Mouse (Mus musculus) kidney, embryonic 14.5 days (tissue): ENCODE measurements around the gene Espn. TPM values are rescaled to one million over a fixed set of nuclear protein-coding genes. Genes with fewer than 3 reads are reported as not detected.

Source experiments
- ATAC-seq: fragments of 200-750 bp; cut with Nextera tagmentation; 2 replicates; pipeline ENCODE4 v1.8.0; 2017; ENCODE audit warnings: moderate number of reproducible peaks, mild to moderate bottlenecking, moderate TSS enrichment, moderate library complexity; ENCODE audit not compliant: low FRiP score, low TSS enrichment
- H3K27ac ChIP-seq: fragments of 300-500 bp; sonication (generic); 2 replicates; pipeline ENCODE4 v1.5.1; 2014; ENCODE audit warnings: low read depth, mild to moderate bottlenecking, low read length, moderate library complexity, mixed read lengths
- H3K27me3 ChIP-seq: fragments of 300-500 bp; sonication (generic); 2 replicates; pipeline ENCODE4 v1.6.1; 2014; ENCODE audit warnings: mild to moderate bottlenecking, low read length; ENCODE audit not compliant: control insufficient read depth, insufficient read depth
- H3K36me3 ChIP-seq: fragments of 300-500 bp; sonication (generic); 2 replicates; pipeline ENCODE4 v1.6.1; 2014; ENCODE audit warnings: low read length, mixed read lengths; ENCODE audit not compliant: control insufficient read depth, insufficient read depth
- H3K4me1 ChIP-seq: fragments of 300-500 bp; sonication (generic); 2 replicates; pipeline ENCODE4 v1.6.1; 2014; ENCODE audit warnings: low read length, mixed read lengths; ENCODE audit not compliant: control insufficient read depth, insufficient read depth
- H3K4me2 ChIP-seq: fragments of 300-500 bp; sonication (generic); replicated peaks from 2 replicates; pipeline ENCODE4 v1.6.1; 2014; ENCODE audit warnings: low read depth, mild to moderate bottlenecking, low read length
- H3K4me3 ChIP-seq: fragments of 300-500 bp; sonication (generic); 2 replicates; pipeline ENCODE4 v1.5.1; 2014; ENCODE audit warnings: mild to moderate bottlenecking, low read length
- H3K9ac ChIP-seq: fragments of 300-500 bp; sonication (generic); 2 replicates; pipeline ENCODE4 v1.6.1; 2014; ENCODE audit warnings: low read depth, mild to moderate bottlenecking, low read length, moderate library complexity
- H3K9me3 ChIP-seq: fragments of 300-500 bp; sonication (generic); 2 replicates; pipeline ENCODE4 v1.6.1; 2016; ENCODE audit warnings: low read length; ENCODE audit not compliant: control insufficient read depth
- WGBS: fragments of 180-500 bp; shearing (Covaris S2); extraction: QIAGEN DNeasy Blood & Tissue Kit; methylation state at CpG from one replicate; pipeline ENCODE4 v1.1.7; 2014; 5-methylcytosine and 5-hydroxymethylcytosine counted together
- polyA plus RNA-seq: library from polyadenylated mRNA; unstranded; fragments of >200 nt; fragmentation: Nextera tagmentation; extraction: Ambion mirVana; gene quantifications from 2 replicates; pipeline ENCODE4 v1.2.1, GENCODE M21; 2014

The Espn gene
- polyA plus RNA-seq, 1 experiment from 2014 or later, result 36.1 TPM

DNA sequence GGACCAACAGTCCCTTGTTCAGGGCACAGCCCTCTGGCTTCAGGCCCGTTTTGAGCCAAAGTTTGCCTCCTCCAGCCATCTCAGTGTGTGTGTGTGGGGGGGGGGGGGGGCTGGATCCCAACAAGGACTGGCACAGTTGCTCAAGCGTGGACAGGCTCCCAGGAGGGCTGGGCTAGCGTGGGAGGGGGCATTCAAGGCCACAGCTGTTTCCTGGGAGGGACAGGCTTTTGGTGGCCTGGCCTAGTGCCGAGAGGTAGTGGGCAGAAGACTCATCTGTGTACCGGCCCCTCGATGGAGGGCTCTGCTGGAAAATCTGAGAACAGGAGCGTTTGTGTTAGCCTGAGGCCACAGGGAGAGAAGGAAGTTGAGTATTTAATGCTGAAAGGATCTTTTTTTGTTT, 72.2 kb downstream of the Espn start:
- H3K4me1 ChIP-seq, result peaks cover 20% of the 10 kb centered on the region
- H3K4me3 ChIP-seq, result no peak overlapping the region
- no peak for ATAC-seq
- no peak overlapping the region for H3K9ac ChIP-seq
- H3K36me3 ChIP-seq, result no peaks in the 10 kb centered on the region
- H3K27ac ChIP-seq, result no peak overlapping the region
- no peaks in the 10 kb centered on the region for H3K9me3 ChIP-seq
- no peak overlapping the region for H3K4me2 ChIP-seq
- WGBS, result 40% methylated on average over 7 of the region's 7 CpGs
- no peaks in the 10 kb centered on the region for H3K27me3 ChIP-seq

DNA sequence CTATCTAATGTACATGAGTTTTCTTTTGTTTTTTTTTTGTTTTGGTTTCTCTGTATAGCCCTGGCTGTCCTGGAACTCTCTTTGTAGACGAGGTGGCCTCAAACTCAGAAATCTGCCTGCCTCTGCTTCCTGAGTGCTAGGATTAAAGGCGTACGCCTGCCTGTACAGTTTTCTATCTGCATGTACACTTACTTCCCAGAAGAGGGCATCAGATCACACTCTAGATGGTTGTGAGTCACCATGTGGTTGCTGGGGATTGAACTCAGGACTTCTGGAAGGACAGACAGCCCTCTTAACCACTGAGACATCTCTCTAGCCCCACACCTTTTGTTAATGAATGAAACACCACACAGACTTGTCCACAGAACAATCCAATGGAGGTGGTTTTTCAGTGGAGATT, 72.9 kb downstream of the Espn start:
- no peak overlapping the region for H3K4me3 ChIP-seq
- WGBS, result 89% methylated on average over 3 of the region's 3 CpGs
- no peak for ATAC-seq

GRCm38 (mm10) chr4:152078105-152078530, 74.1 kb downstream of the Espn start:
- no peaks in the 10 kb centered on the region; the same call in 1 of the 2 replicates for H3K9me3 ChIP-seq
- no peak overlapping the region for H3K27ac ChIP-seq
- no peak overlapping the region for H3K9ac ChIP-seq
- no peak overlapping the region for H3K4me2 ChIP-seq
- no peaks in the 10 kb centered on the region for H3K36me3 ChIP-seq
- H3K4me3 ChIP-seq, result no peak overlapping the region
- no peaks in the 10 kb centered on the region for H3K27me3 ChIP-seq
- H3K4me1 ChIP-seq, result peaks cover 20% of the 10 kb centered on the region
- no peak for ATAC-seq
- WGBS, result 91% methylated on average over 10 of the region's 10 CpGs

More for the DNA sequence above, 72.9 kb downstream of the Espn start:
- no peak overlapping the region for H3K9ac ChIP-seq
- H3K27ac ChIP-seq, result no peak overlapping the region
- no peaks in the 10 kb centered on the region for H3K27me3 ChIP-seq
- no peaks in the 10 kb centered on the region; the same call in 1 of the 2 replicates for H3K9me3 ChIP-seq
- no peak overlapping the region for H3K4me2 ChIP-seq
- H3K36me3 ChIP-seq, result no peaks in the 10 kb centered on the region
- H3K4me1 ChIP-seq, result peaks cover 20% of the 10 kb centered on the region

DNA sequence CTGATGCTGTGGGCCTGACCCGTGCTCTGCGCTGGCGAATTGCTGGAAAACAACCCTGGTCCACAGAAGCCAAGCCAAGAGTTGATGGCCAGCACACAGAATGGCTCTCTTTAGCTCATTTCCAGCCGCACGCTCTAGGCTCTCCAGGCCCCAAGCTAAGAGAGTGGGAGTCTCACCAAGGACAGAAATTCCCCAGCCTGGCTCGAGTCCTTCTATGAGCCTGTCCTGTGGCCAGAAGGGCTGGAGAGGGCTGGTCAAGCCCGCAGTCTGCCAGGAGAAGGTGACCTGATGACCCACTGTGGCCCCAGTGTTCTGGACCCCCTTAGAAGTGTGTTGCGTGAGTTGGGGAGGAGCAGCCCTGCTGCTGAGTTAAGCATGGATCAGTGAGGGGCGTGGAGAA, 75.0 kb downstream of the Espn start:
- Histone ChIP-seq H3K4me2 (no peak overlapping the region), H3K27ac (no peak overlapping the region), H3K9me3 (no peaks in the 10 kb centered on the region; the same call in 1 of the 2 replicates), H3K4me1 (peaks cover 20% of the 10 kb centered on the region), H3K36me3 (no peaks in the 10 kb centered on the region), H3K9ac (0 out of 2 replicates have a peak overlapping the region, but pooled peaks have one; percentile 4), H3K27me3 (no peaks in the 10 kb centered on the region), H3K4me3 (no peak overlapping the region)
- WGBS, result 85% methylated on average over 9 of the region's 9 CpGs
- no peak for ATAC-seq

- no peak for ATAC-seq
Measured at GRCm38 (mm10) chr4:152074548-152074947, 77.6 kb downstream of the Espn start.

DNA sequence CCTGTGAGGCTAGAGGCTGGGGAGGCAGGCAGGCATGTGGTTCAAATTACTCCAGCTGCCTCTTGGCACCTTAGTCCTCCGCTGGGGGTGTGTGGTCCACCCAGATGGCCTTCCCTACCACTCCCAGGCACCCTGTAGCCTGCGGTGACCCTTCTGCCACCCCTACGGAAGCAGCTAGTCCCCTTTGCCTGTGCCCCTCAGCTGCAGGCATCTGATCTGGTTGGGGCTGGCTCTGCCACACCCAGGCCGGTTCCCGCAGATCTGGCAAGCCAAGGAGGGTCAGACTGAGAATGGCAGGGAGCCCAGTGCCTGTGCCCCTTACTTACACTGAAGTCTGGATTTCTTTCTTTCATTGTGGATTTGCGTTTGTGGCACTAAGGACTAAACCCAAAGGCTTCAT, 78.5 kb downstream of the Espn start:
- H3K27me3 ChIP-seq, result no peaks in the 10 kb centered on the region
- no peak overlapping the region for H3K4me2 ChIP-seq
- peaks cover 12% of the 10 kb centered on the region; the same call in 1 of the 2 replicates for H3K4me1 ChIP-seq
- no peaks in the 10 kb centered on the region; the same call in 1 of the 2 replicates for H3K9me3 ChIP-seq
- no peak overlapping the region for H3K4me3 ChIP-seq
- H3K36me3 ChIP-seq, result no peaks in the 10 kb centered on the region
- H3K9ac ChIP-seq, result no peak overlapping the region
- WGBS, result 71% methylated on average over 6 of the region's 6 CpGs
- ATAC-seq, result no peak
- no peak overlapping the region for H3K27ac ChIP-seq

More at GRCm38 (mm10) chr4:152074548-152074947, 77.6 kb downstream of the Espn start:
- H3K36me3 ChIP-seq, result no peaks in the 10 kb centered on the region
- no peak overlapping the region for H3K4me2 ChIP-seq
- no peak overlapping the region for H3K4me3 ChIP-seq
- no peak overlapping the region for H3K9ac ChIP-seq
- no peak overlapping the region for H3K27ac ChIP-seq
- WGBS, result 82% methylated on average over 9 of the region's 9 CpGs
- H3K27me3 ChIP-seq, result no peaks in the 10 kb centered on the region
- peaks cover 12% of the 10 kb centered on the region; the same call in 1 of the 2 replicates for H3K4me1 ChIP-seq
- H3K9me3 ChIP-seq, result no peaks in the 10 kb centered on the region; the same call in 1 of the 2 replicates

GRCm38 (mm10) chr4:152072655-152073054, 79.5 kb downstream of the Espn start:
- 78% methylated on average over 10 of the region's 10 CpGs for WGBS
- H3K4me1 ChIP-seq, result peaks cover 12% of the 10 kb centered on the region; the same call in 1 of the 2 replicates
- H3K4me2 ChIP-seq, result no peak overlapping the region
- H3K4me3 ChIP-seq, result no peak overlapping the region
- no peaks in the 10 kb centered on the region for H3K36me3 ChIP-seq
- ATAC-seq, result no peak
- no peak overlapping the region for H3K27ac ChIP-seq
- H3K9me3 ChIP-seq, result no peaks in the 10 kb centered on the region; the same call in 1 of the 2 replicates
- H3K27me3 ChIP-seq, result no peaks in the 10 kb centered on the region
- H3K9ac ChIP-seq, result no peak overlapping the region

- H3K27me3 ChIP-seq, result no peaks in the 10 kb centered on the region
- H3K9me3 ChIP-seq, result no peaks in the 10 kb centered on the region; the same call in 1 of the 2 replicates
- no peak within 1 kb of the TSS for H3K4me2 ChIP-seq
- H3K9ac ChIP-seq, result no peak within 1 kb of the TSS
- H3K27ac ChIP-seq, result no peak within 1 kb of the TSS
- ATAC-seq, result no peak
- WGBS, result 69% methylated on average over 10 of the region's 10 CpGs
- H3K4me3 ChIP-seq, result no peak within 1 kb of the TSS
- peaks cover 12% of the 10 kb centered on the region; the same call in 1 of the 2 replicates for H3K4me1 ChIP-seq
- H3K36me3 ChIP-seq, result no peaks in the 10 kb centered on the region
Measured at GRCm38 (mm10) chr4:152072121-152072601, 80.0 kb downstream of the Espn start, which contains the start of gene Plekhg5. Gene Plekhg5, plus strand, starts transcription at chr4:152072498.

DNA sequence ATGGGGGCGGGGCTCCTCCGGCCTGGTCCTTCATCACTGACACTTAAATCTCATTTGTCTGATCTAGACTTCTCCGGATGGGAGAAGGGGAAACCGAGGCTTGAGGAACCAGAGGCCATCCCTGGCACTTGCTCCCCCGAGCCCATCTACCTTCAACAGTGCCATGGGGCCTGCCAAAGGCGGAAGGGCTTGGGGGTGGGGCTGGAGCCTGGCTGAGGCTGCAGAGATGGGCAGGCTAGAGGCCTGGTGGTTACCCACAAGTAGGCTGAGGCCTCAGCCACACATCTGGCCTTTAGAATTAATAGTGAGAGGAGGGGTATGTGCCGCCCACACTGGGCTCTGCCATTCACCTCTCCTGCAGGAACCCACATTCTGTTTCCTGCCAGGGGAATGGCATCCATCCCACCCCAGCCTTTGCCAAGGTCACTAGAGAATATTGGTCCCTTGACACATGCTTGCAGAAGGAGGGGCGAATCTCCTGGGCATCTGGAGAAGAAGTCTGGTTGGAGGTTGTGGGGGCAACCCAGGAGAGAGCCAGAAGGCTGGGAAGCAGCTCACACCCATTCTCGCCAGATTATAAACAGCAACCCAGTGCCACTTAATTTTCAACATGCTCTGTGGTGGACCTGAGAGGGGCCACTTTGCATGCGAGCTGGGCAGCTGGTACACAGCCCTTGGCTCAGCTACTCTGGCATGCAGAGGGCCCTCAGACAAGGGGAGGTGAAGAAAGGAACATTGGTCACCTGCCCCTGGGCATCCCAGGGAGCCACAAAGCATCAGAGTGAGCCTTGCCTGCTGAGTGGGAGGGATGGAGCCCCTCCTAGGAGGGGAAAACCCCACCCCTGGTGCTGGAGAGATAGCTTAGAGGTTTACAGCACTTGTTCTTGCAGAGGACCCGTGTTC, 81.4 kb downstream of the Espn start:
- Histone ChIP-seq H3K27me3 (no peaks in the 10 kb centered on the region), H3K9ac (no peak overlapping the region), H3K27ac (no peak overlapping the region), H3K36me3 (no peaks in the 10 kb centered on the region), H3K4me2 (no peak overlapping the region), H3K9me3 (no peaks in the 10 kb centered on the region; the same call in 1 of the 2 replicates), H3K4me1 (peaks cover 7% of the 10 kb centered on the region; the same call in 1 of the 2 replicates), H3K4me3 (no peak overlapping the region)
- ATAC-seq, result no peak
- WGBS, result 81% methylated on average over 11 of the region's 11 CpGs
